Mouse (Mus musculus) lung, postnatal 0 days (tissue): ENCODE measurements at regions not wholly inside any gene's neighbourhood (a gene's known extent, or its start where the extent isn't known, plus 50 kb on each side); places are given as distances from the start of the nearest gene placed in this dataset.

ENCODE experiments used
- ATAC-seq: fragments of 200-750 bp; cut with Nextera tagmentation; 2 replicates; pipeline ENCODE4 v1.8.0; 2017; ENCODE audit warnings: moderate library complexity
- DNase-seq: peaks from one replicate; pipeline ENCODE4 v3.0.0-alpha.2; 2016; ENCODE audit warnings: low spot score
- H3K27ac ChIP-seq: fragments of 300-500 bp; sonication (generic); 2 replicates; pipeline ENCODE4 v1.5.1; 2014; ENCODE audit warnings: antibody characterized with exemption, mild to moderate bottlenecking, low read length, mixed read lengths
- H3K27me3 ChIP-seq: fragments of 300-500 bp; sonication (generic); replicated peaks from 2 replicates; pipeline ENCODE4 v1.6.1; 2014; ENCODE audit warnings: low read length, mixed read lengths; ENCODE audit not compliant: insufficient read depth
- H3K36me3 ChIP-seq: fragments of 300-500 bp; sonication (generic); 2 replicates; pipeline ENCODE4 v1.6.1; 2014; ENCODE audit warnings: low read length, mixed read lengths; ENCODE audit not compliant: insufficient read depth
- H3K4me1 ChIP-seq: fragments of 300-500 bp; sonication (generic); 2 replicates; pipeline ENCODE4 v1.6.1; 2014; ENCODE audit warnings: antibody characterized with exemption, low read depth, low read length, mixed read lengths; ENCODE audit not compliant: insufficient read depth
- H3K4me2 ChIP-seq: fragments of 300-500 bp; sonication (generic); replicated peaks from 2 replicates; pipeline ENCODE4 v1.6.1; 2014; ENCODE audit warnings: low read depth, mild to moderate bottlenecking, low read length, moderate library complexity, mixed read lengths
- H3K4me3 ChIP-seq: fragments of 300-500 bp; sonication (generic); 2 replicates; pipeline ENCODE4 v1.5.1; 2014; ENCODE audit warnings: low read depth, low read length
- H3K9ac ChIP-seq: fragments of 300-500 bp; sonication (generic); replicated peaks from 2 replicates; pipeline ENCODE4 v1.6.1; 2014; ENCODE audit warnings: low read depth, mild to moderate bottlenecking
- H3K9me3 ChIP-seq: fragments of 300-500 bp; sonication (generic); 2 replicates; pipeline ENCODE4 v1.6.1; 2016; ENCODE audit warnings: low read length, mixed read lengths
- CTCF ChIP-seq: IDR thresholded peaks from 2 replicates; pipeline ENCODE4 v1.5.1; 2016; ENCODE audit warnings: antibody characterized with exemption, mild to moderate bottlenecking
- EP300 ChIP-seq: IDR thresholded peaks from 2 replicates; pipeline ENCODE4 v1.6.1; 2016; ENCODE audit warnings: antibody characterized with exemption, mild to moderate bottlenecking, control low read depth
- WGBS: fragments of 180-500 bp; shearing (Covaris S2); extraction: QIAGEN DNeasy Blood & Tissue Kit; methylation state at CpG from one replicate; pipeline ENCODE4 v1.1.7; 2014; 5-methylcytosine and 5-hydroxymethylcytosine counted together

GRCm38 (mm10) chr13:80502927-80503326 is 380.3 kb upstream of the Arrdc3 start:
- H3K9ac ChIP-seq = no peak overlapping the region
- H3K4me1 ChIP-seq = no peaks in the 10 kb centered on the region
- WGBS = 77% methylated on average over 1 of the region's 1 CpGs
- DNase-seq (peak; percentile 71), ATAC-seq (no peak)
- H3K4me3 ChIP-seq = no peak overlapping the region
- H3K27me3 ChIP-seq = no peaks in the 10 kb centered on the region
- no peaks in the 10 kb centered on the region for H3K9me3 ChIP-seq
- no peak overlapping the region for H3K4me2 ChIP-seq
- H3K36me3 ChIP-seq = no peaks in the 10 kb centered on the region
- TF ChIP-seq EP300 (no peak), CTCF (no peak)
- H3K27ac ChIP-seq = no peak overlapping the region

GRCm38 (mm10) chr13:80514171-80514981 is 368.8 kb upstream of the Arrdc3 start:
- no peak for TF ChIP-seq EP300
- no peak for TF ChIP-seq CTCF
- Histone ChIP-seq H3K9ac (no peak overlapping the region), H3K9me3 (no peaks in the 10 kb centered on the region), H3K4me3 (no peak overlapping the region), H3K4me1 (no peaks in the 10 kb centered on the region), H3K4me2 (no peak overlapping the region), H3K36me3 (no peaks in the 10 kb centered on the region), H3K27ac (no peak overlapping the region), H3K27me3 (no peaks in the 10 kb centered on the region)
- WGBS = 43% methylated on average over 3 of the region's 3 CpGs
- ATAC-seq (no peak), DNase-seq (no peak)

- no peak overlapping the region for H3K9ac ChIP-seq
- WGBS = 49% methylated on average over 4 of the region's 4 CpGs
- ATAC-seq = no peak
- H3K36me3 ChIP-seq = no peaks in the 10 kb centered on the region
- no peak overlapping the region for H3K4me3 ChIP-seq
- TF ChIP-seq CTCF = no peak
- TF ChIP-seq EP300 = no peak
- H3K27ac ChIP-seq = no peak overlapping the region
- H3K9me3 ChIP-seq = no peaks in the 10 kb centered on the region
- H3K4me2 ChIP-seq = no peak overlapping the region
- DNase-seq = no peak
- no peaks in the 10 kb centered on the region for H3K4me1 ChIP-seq
- H3K27me3 ChIP-seq = no peaks in the 10 kb centered on the region
Observed at GRCm38 (mm10) chr13:80514982-80515253, 368.3 kb upstream of the Arrdc3 start.

GRCm38 (mm10) chr13:80518836-80519235 is 364.3 kb upstream of the Arrdc3 start:
- 69% methylated on average over 1 of the region's 1 CpGs for WGBS
- TF ChIP-seq CTCF (0 out of 2 replicates have a peak, but pooled peaks have one; percentile 12), EP300 (no peak)
- ATAC-seq = no peak

GRCm38 (mm10) chr13:80519792-80520191 is 363.4 kb upstream of the Arrdc3 start:
- Histone ChIP-seq H3K4me3 (no peak overlapping the region), H3K4me1 (no peaks in the 10 kb centered on the region), H3K36me3 (no peaks in the 10 kb centered on the region), H3K4me2 (no peak overlapping the region), H3K9ac (no peak overlapping the region), H3K9me3 (no peaks in the 10 kb centered on the region), H3K27me3 (no peaks in the 10 kb centered on the region), H3K27ac (no peak overlapping the region)
- ATAC-seq (peak; percentile 19; the same call in 1 of the 2 replicates), DNase-seq (peak; percentile 14)
- WGBS = 45% methylated on average over 4 of the region's 4 CpGs
- TF ChIP-seq CTCF (no peak), EP300 (no peak)

More at GRCm38 (mm10) chr13:80518836-80519235, 364.3 kb upstream of the Arrdc3 start:
- Histone ChIP-seq H3K4me3 (no peak overlapping the region), H3K9me3 (no peaks in the 10 kb centered on the region), H3K4me1 (no peaks in the 10 kb centered on the region), H3K27ac (no peak overlapping the region), H3K27me3 (no peaks in the 10 kb centered on the region), H3K9ac (no peak overlapping the region), H3K4me2 (no peak overlapping the region), H3K36me3 (no peaks in the 10 kb centered on the region)
- DNase-seq = no peak

GRCm38 (mm10) chr13:80535755-80536350 is 347.3 kb upstream of the Arrdc3 start:
- H3K4me1 ChIP-seq = no peaks in the 10 kb centered on the region
- TF ChIP-seq EP300 (no peak), CTCF (no peak)
- H3K27me3 ChIP-seq = no peaks in the 10 kb centered on the region
- DNase-seq (peak; percentile 44), ATAC-seq (peak; percentile 75)
- no peak overlapping the region for H3K9ac ChIP-seq
- no peak overlapping the region for H3K27ac ChIP-seq
- no peak overlapping the region for H3K4me3 ChIP-seq
- no peaks in the 10 kb centered on the region for H3K9me3 ChIP-seq
- WGBS = 64% methylated on average over 1 of the region's 1 CpGs
- no peak overlapping the region for H3K4me2 ChIP-seq
- H3K36me3 ChIP-seq = no peaks in the 10 kb centered on the region
